Mouse (Mus musculus) small intestine, adult 2 months (tissue): ENCODE results near the gene Irak2. TPM values are rescaled to one million over a fixed set of nuclear protein-coding genes. Genes with fewer than 3 reads are reported as not detected.

Source experiments
- H3K27ac ChIP-seq: fragments of 200-500 bp; 2 replicates; pipeline ENCODE4 v1.5.1; 2012; ENCODE audit warnings: low read depth, low read length, control low read depth, inconsistent platforms; ENCODE audit not compliant: insufficient read depth
- H3K27me3 ChIP-seq: fragments of 200-500 bp; 2 replicates; pipeline ENCODE4 v1.6.1; 2012; ENCODE audit warnings: mild to moderate bottlenecking, moderate library complexity, low read length, inconsistent platforms; ENCODE audit not compliant: control insufficient read depth, insufficient read depth
- H3K36me3 ChIP-seq: fragments of 200-500 bp; 2 replicates; pipeline ENCODE4 v1.6.1; 2012; ENCODE audit warnings: mild to moderate bottlenecking, low read length, control low read depth, inconsistent platforms; ENCODE audit not compliant: control insufficient read depth, insufficient read depth
- H3K4me1 ChIP-seq: fragments of 200-500 bp; 2 replicates; pipeline ENCODE4 v1.6.1; 2012; ENCODE audit warnings: low read length, inconsistent platforms, mixed read lengths; ENCODE audit not compliant: control insufficient read depth, insufficient read depth, insufficient read length
- H3K4me3 ChIP-seq: fragments of 200-500 bp; 2 replicates; pipeline ENCODE4 v1.5.1; 2012; ENCODE audit warnings: low read depth, mild to moderate bottlenecking, control low read depth, inconsistent platforms, low read length, moderate library complexity
- CTCF ChIP-seq: fragments of 200-500 bp; IDR thresholded peaks from 2 replicates; pipeline ENCODE4 v1.5.1; 2012; ENCODE audit warnings: low read depth, mild to moderate bottlenecking, control low read depth, inconsistent platforms, low read length, moderate library complexity, mixed read lengths; ENCODE audit not compliant: insufficient replicate concordance, insufficient read length; ENCODE audit errors: extremely low read depth
- POLR2A ChIP-seq: fragments of 200-500 bp; IDR thresholded peaks from 2 replicates; pipeline ENCODE4 v1.6.1; 2012; ENCODE audit warnings: low read depth, mild to moderate bottlenecking, control low read depth, inconsistent platforms, low read length, moderate library complexity
- WGBS: fragments of 180-500 bp; shearing (Covaris S2); methylation state at CpG from one replicate; pipeline ENCODE4 v1.1.7; 2018; 5-methylcytosine and 5-hydroxymethylcytosine counted together
- polyA plus RNA-seq: library from polyadenylated mRNA; depleted of rRNA; stranded (reverse); fragments of >200 nt; gene quantifications from 2 replicates; pipeline ENCODE4 v1.2.3, GENCODE M21; 2012; rRNA removed

Irak2 gene
- polyA plus RNA-seq, 1 experiment = 97.6 TPM

- Histone ChIP-seq H3K36me3 (peaks cover 1% of the 10 kb centered on the region; the same call in 1 of the 2 replicates), H3K4me1 (peaks cover 7% of the 10 kb centered on the region), H3K27me3 (peaks cover 8% of the 10 kb centered on the region; the same call in 1 of the 2 replicates), H3K4me3 (no peak overlapping the region), H3K27ac (no peak overlapping the region)
- 32% methylated on average over 1 of the region's 1 CpGs for WGBS
- TF ChIP-seq CTCF (no peak), POLR2A (no peak)
These were observed 104.8 kb downstream of the Irak2 start for GRCm38 (mm10) chr6:113743111-113743510.

Other genes starting within 250 kb of the Irak2 start
- 5.9 and 14.9 TPM in 2 replicates for gene Ttll3, start 249.2 kb upstream of the Irak2 start, polyA plus RNA-seq
- gene Rpusd3, start 219.1 kb upstream of the Irak2 start, polyA plus RNA-seq = 25.8 and 71.6 TPM in 2 replicates
- 156 and 346 TPM in 2 replicates for gene Cidec, start 202.7 kb upstream of the Irak2 start, polyA plus RNA-seq
- 36.9 and 39.4 TPM in 2 replicates for gene Jagn1, start 195.9 kb upstream of the Irak2 start, polyA plus RNA-seq
- gene Il17re, start 180.0 kb upstream of the Irak2 start, polyA plus RNA-seq = 6.8 and 11.4 TPM in 2 replicates
- 189 and 786 TPM in 2 replicates for gene Il17rc, start 167.0 kb upstream of the Irak2 start, polyA plus RNA-seq
- gene Creld1, start 155.2 kb upstream of the Irak2 start, polyA plus RNA-seq = 5.7 and 6.6 TPM in 2 replicates
- 0.05 TPM in 1 of 2 replicates, not detected in the other for gene Prrt3, start 136.5 kb upstream of the Irak2 start, polyA plus RNA-seq
- gene Emc3, start 106.8 kb upstream of the Irak2 start, polyA plus RNA-seq = 13.9 and 19.7 TPM in 2 replicates
- 0.93 and 1.2 TPM in 2 replicates for gene Fancd2, start 106.8 kb upstream of the Irak2 start, polyA plus RNA-seq
- not detected in 2 replicates for gene Fancd2os, start 37.8 kb upstream of the Irak2 start, polyA plus RNA-seq
- 36.4 and 71.2 TPM in 2 replicates for gene Brk1, start 33.7 kb upstream of the Irak2 start, polyA plus RNA-seq
- 6.0 and 7.8 TPM in 2 replicates for gene Vhl, start 14.5 kb upstream of the Irak2 start, polyA plus RNA-seq
- gene Tatdn2, start 58.6 kb downstream of the Irak2 start, polyA plus RNA-seq = 11.3 and 16.6 TPM in 2 replicates
- gene Ghrl, start 81.4 kb downstream of the Irak2 start, polyA plus RNA-seq = 14.0 and 50.2 TPM in 2 replicates
- gene Sec13, start 102.3 kb downstream of the Irak2 start, polyA plus RNA-seq = 168 and 249 TPM in 2 replicates